Mouse (Mus musculus) ES-E14 (cell line): ENCODE measurements around the gene Alkbh8. TPM values are rescaled to one million over a fixed set of nuclear protein-coding genes. Genes with fewer than 3 reads are reported as not detected.

Experiments used
- DNase-seq: peaks from one replicate; pipeline ENCODE4 v3.0.0-alpha.2; 2013; ENCODE audit warnings: low read depth, low spot score
- H3K27ac ChIP-seq: 2 replicates; pipeline ENCODE4 v1.5.1; 2012; ENCODE audit warnings: low read depth, mild to moderate bottlenecking, low read length, moderate library complexity, mixed read lengths; ENCODE audit not compliant: poor library complexity, insufficient read depth, severe bottlenecking
- H3K36me3 ChIP-seq: 2 replicates; pipeline ENCODE4 v1.6.1; 2012; ENCODE audit warnings: mild to moderate bottlenecking, low read length, moderate library complexity, mixed read lengths; ENCODE audit not compliant: control insufficient read depth, poor library complexity, insufficient read depth, severe bottlenecking
- H3K4me1 ChIP-seq, 2 experiments: fragments of 150-350 bp in 1 of 2; sonication (generic) in 1 of 2; 2 replicates each; pipeline ENCODE4 v1.6.1; 2012; ENCODE audit warnings: low read length in 2 of 2, mild to moderate bottlenecking in 1 of 2, mixed read lengths in 1 of 2; ENCODE audit not compliant: control insufficient read depth in 2 of 2, insufficient read depth in 2 of 2, poor library complexity in 1 of 2
- H3K4me3 ChIP-seq, 2 experiments: fragments of 150-350 bp in 1 of 2; sonication (generic) in 1 of 2; 2 replicates each; pipeline ENCODE4 v1.5.1; 2012; ENCODE audit warnings: low read length in 2 of 2, low read depth in 1 of 2, mild to moderate bottlenecking in 1 of 2, mixed read lengths in 1 of 2; ENCODE audit not compliant: insufficient read depth in 1 of 2, poor library complexity in 1 of 2, severe bottlenecking in 1 of 2
- H3K9ac ChIP-seq: 2 replicates; pipeline ENCODE4 v1.6.1; 2012; ENCODE audit warnings: low read depth, mild to moderate bottlenecking, low read length, mixed read lengths; ENCODE audit not compliant: poor library complexity, insufficient read depth, severe bottlenecking
- H3K9me3 ChIP-seq: fragments of 150-350 bp; sonication (generic); 2 replicates; pipeline ENCODE4 v1.6.1; 2012; ENCODE audit warnings: low read depth, mild to moderate bottlenecking, low read length; ENCODE audit not compliant: control insufficient read depth, insufficient read depth
- CHD2 ChIP-seq: IDR thresholded peaks from 2 replicates; pipeline ENCODE4 v1.6.1; 2014; ENCODE audit warnings: mild to moderate bottlenecking, low read depth, low read length, inconsistent platforms
- HCFC1 ChIP-seq: IDR thresholded peaks from 2 replicates; pipeline ENCODE4 v1.6.1; 2012; ENCODE audit warnings: low read length, inconsistent platforms, borderline replicate concordance; ENCODE audit not compliant: insufficient read depth
- MAFK ChIP-seq: IDR thresholded peaks from 2 replicates; pipeline ENCODE4 v1.6.1; 2014; ENCODE audit warnings: mild to moderate bottlenecking, low read depth, low read length, inconsistent platforms; ENCODE audit not compliant: insufficient read depth
- ZC3H11A ChIP-seq: IDR thresholded peaks from 2 replicates; pipeline ENCODE4 v1.6.1; 2012; ENCODE audit warnings: low read depth, mild to moderate bottlenecking, inconsistent platforms, low read length, borderline replicate concordance
- ZNF384 ChIP-seq: IDR thresholded peaks from 2 replicates; pipeline ENCODE4 v1.6.1; 2012; ENCODE audit warnings: low read depth, low read length, inconsistent platforms
- in situ Hi-C, 2 experiments: fragments of 600-800 bp; cut with MboI; formaldehyde crosslinking; loops; one replicate each; pipeline ENCODE4 v1.15.1; 2025; ENCODE audit warnings: low sequenced_read_pairs in 2 of 2, inconsistent platforms in 1 of 2; ENCODE audit not compliant: unreplicated experiment in 2 of 2
- total RNA-seq: library from RNA; depleted of rRNA; stranded (reverse); fragments of 300-350 nt; gene quantifications from 2 replicates; pipeline ENCODE4 v1.2.3, GENCODE M21; 2012

Alkbh8 gene
- total RNA-seq, 1 experiment = 17.4 TPM

DNA sequence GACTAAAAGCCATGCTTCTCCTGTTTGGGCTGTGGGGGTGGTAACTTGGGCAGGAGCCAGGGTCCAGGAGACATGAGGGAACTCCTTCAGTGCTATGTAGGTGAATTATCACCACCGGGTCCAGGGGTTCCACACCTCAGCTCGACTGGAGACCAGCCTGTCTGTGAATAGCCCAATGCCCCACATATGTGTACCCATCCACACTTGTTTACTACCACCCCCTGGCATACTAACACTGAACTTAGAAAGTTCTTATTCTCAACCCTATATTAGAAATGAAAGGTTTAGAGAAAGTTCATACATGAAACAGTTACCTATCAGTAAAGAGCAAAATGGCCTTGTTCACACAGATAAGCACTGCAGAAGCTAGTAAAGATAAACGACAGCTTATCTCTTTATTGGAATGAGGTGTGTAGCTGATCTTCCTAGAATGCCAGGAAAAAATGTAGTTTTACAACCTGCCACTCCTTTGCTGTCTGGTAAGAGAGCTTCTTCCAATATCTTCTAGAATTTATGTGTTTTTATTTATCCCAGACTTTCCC lies 6.8 kb upstream of the Alkbh8 start:
- Histone ChIP-seq H3K9ac (no peak overlapping the region), H3K27ac (no peak overlapping the region), H3K4me1 (no peaks in the 10 kb centered on the region), H3K36me3 (no peaks in the 10 kb centered on the region), H3K9me3 (no peaks in the 10 kb centered on the region), H3K4me3 (no peak overlapping the region)
- in situ Hi-C loops = no loop called here
- no peak for TF ChIP-seq MAFK
- TF ChIP-seq CHD2 = no peak
- TF ChIP-seq ZNF384 = no peak
- TF ChIP-seq HCFC1 = no peak
- no peak for TF ChIP-seq ZC3H11A
- no peak for DNase-seq

DNA sequence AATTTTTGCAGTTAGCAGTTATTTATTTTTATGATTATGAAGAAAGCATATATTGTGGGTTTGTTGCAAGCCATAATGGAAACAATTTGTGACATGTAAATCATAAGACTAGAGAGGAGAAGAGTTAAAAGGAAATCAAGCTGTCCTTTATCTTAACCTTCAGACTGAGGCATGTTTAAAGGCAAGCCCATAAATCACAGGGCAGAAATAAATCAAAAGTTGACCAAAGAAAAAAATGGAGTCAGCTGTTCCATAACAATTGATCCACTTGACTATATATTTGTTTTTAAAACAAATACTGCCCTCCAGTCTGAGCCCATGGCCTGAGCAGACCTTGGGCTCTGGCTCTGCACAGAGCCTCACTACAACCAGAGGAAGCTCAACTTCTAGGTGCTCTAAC lies 4.6 kb upstream of the Alkbh8 start:
- Histone ChIP-seq H3K4me3 (no peak overlapping the region), H3K4me1 (no peaks in the 10 kb centered on the region; a peak in 1 of 4 replicates), H3K27ac (no peak overlapping the region), H3K9me3 (no peaks in the 10 kb centered on the region), H3K9ac (no peak overlapping the region), H3K36me3 (no peaks in the 10 kb centered on the region)
- in situ Hi-C loops = no loop called here
- no peak for DNase-seq
- TF ChIP-seq ZNF384 = no peak

DNA sequence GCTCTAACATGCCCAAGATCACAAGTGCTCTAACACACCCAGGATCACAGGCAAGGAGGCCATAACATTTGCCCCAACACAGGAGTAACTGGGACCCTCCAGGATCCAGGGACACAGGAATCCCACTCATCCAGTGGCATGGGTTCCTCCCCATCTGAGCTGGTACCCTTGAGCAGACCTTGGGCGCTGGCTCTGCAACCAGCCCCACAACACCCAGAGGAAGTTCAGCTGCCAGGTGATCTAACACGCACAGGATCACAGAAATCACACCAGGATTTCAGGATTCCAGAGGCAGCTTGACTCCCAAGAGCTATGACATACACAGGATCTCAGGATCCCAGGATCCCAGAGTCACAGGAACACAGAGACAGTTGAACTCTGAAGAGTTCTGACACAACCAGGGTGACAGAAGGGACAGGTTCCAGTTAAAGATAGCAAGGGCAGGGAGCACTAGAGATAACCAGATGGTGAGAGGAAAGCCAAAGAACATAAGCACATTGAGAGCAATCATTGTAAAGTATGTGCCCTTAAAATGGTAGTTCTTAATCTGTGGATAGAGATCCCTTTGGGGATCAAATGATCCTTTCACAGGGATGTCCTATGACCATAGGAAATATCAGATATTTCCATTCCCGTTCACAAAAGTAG lies 4.1 kb upstream of the Alkbh8 start:
- Histone ChIP-seq H3K4me3 (no peak overlapping the region), H3K36me3 (no peaks in the 10 kb centered on the region), H3K9me3 (no peaks in the 10 kb centered on the region), H3K9ac (no peak overlapping the region), H3K27ac (no peak overlapping the region), H3K4me1 (no peaks in the 10 kb centered on the region; a peak in 1 of 4 replicates)
- no peak for DNase-seq
- in situ Hi-C loops = no loop called here
- TF ChIP-seq ZC3H11A (no peak), ZNF384 (no peak), CHD2 (no peak), HCFC1 (no peak), MAFK (no peak)

DNA sequence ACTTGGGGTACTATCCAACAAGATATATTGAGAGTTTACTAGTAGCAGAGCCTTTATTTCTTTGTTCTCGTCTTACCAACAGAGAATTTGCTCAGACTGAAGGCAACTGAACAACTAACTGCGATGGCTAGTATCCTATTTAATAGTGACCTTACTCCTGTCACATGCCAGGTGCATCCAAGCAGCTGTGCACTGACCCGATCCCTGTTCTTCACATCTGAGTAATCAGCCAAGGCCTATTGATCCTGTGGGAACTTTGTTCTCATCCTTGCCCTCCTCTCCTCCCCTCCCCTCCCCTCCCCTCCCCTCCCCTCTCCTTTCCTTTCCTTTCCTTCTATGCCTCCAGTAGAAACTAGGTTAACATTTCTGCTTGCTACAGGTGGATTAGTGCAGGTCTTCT lies 1.7 kb downstream of the Alkbh8 start:
- Histone ChIP-seq H3K4me3 (peak overlapping the region in 1 of 2 experiments; percentile 92; a peak in 1 of 4 replicates), H3K9me3 (no peaks in the 10 kb centered on the region), H3K4me1 (no peaks in the 10 kb centered on the region; a peak in 1 of 4 replicates), H3K36me3 (no peaks in the 10 kb centered on the region), H3K9ac (no peak overlapping the region), H3K27ac (no peak overlapping the region)
- no peak for TF ChIP-seq HCFC1
- TF ChIP-seq ZC3H11A = no peak
- TF ChIP-seq ZNF384 = no peak
- no peak for TF ChIP-seq MAFK
- TF ChIP-seq CHD2 = no peak
- in situ Hi-C loops = no loop called here
- DNase-seq = no peak

DNA sequence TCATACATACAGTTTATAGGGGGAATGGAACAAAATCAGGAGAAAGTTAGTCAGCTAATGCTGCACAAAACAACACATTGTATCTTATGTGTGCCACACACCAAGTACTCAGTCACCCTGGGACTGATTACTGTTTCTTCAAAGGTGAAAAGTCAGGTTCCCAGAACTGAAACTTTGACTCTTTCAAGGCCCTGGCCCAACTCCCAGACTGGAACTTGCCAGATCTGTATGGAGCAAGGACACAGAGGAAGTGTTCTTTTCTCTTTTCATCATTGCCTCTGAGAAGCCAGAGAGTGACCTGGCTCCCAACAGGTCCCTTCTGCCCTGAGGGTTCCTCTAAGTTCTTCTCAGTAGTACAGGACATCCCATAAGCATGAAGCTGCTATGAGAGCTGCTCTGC lies 10.2 kb downstream of the Alkbh8 start:
- DNase-seq = no peak
- no peak overlapping the region for H3K4me3 ChIP-seq
- H3K36me3 ChIP-seq = peaks cover 3% of the 10 kb centered on the region
- H3K4me1 ChIP-seq = no peaks in the 10 kb centered on the region
- H3K9ac ChIP-seq = no peak overlapping the region
- TF ChIP-seq ZNF384 (no peak), ZC3H11A (no peak), MAFK (no peak), HCFC1 (no peak), CHD2 (no peak)
- H3K9me3 ChIP-seq = no peaks in the 10 kb centered on the region
- in situ Hi-C loops = no loop called here
- no peak overlapping the region for H3K27ac ChIP-seq
